Mouse (Mus musculus): ENCODE data around the gene Cept1. TPM values are rescaled to one million over a fixed set of nuclear protein-coding genes. Genes with fewer than 3 reads are reported as not detected.

Gene Cept1
- polyA plus RNA-seq, 1 experiment from 2014 or later, result 65.9 TPM

DNA sequence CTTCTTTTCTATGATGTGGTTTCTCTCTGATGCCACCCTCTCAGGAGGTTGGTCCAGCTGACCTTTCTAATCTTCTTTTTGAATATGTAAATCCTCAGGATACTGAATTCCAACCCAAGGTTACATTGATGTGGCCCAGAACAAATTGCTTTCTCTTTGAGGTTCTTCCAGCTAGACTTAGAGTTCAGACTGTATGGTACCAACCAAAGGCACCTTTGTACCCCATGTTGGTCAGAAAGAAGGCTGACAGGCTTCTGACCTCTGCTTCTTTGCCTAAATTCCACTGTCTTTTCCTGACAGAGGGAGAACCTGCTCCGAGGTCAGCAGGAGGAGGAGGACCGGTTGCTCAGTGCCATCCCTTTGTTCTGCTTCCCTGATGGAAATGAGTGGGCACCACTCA lies 60.1 kb downstream of the Cept1 start:
- no peak overlapping the region for H3K27ac ChIP-seq (ENCODE audit: low read length)

GRCm38 (mm10) chr3:106485810-106486209 lies 61.8 kb downstream of the Cept1 start:
- 62% methylated on average over 5 of the region's 5 CpGs for WGBS
- H3K4me2 ChIP-seq (ENCODE audit: low read depth, low read length), result no peak overlapping the region

More for the DNA sequence above, 60.1 kb downstream of the Cept1 start:
- Histone ChIP-seq H3K36me3 (ENCODE audit: control insufficient read depth, insufficient read depth, low read length) (no peaks in the 10 kb centered on the region), H3K4me2 (ENCODE audit: low read depth, low read length) (no peak overlapping the region), H3K9me3 (replicated peaks; ENCODE audit: control insufficient read depth, low read length) (no peaks in the 10 kb centered on the region), H3K27me3 (ENCODE audit: control insufficient read depth, insufficient read depth, low read length) (no peaks in the 10 kb centered on the region), H3K4me3 (replicated peaks; ENCODE audit: low read length) (no peak overlapping the region), H3K9ac (ENCODE audit: low read length) (no peak overlapping the region), H3K4me1 (ENCODE audit: control insufficient read depth, insufficient read depth, low read length) (peaks cover 3% of the 10 kb centered on the region)
- ATAC-seq (ENCODE audit: insufficient read depth, low FRiP score), result no peak
- WGBS, result 72% methylated on average over 2 of the region's 2 CpGs

DNA sequence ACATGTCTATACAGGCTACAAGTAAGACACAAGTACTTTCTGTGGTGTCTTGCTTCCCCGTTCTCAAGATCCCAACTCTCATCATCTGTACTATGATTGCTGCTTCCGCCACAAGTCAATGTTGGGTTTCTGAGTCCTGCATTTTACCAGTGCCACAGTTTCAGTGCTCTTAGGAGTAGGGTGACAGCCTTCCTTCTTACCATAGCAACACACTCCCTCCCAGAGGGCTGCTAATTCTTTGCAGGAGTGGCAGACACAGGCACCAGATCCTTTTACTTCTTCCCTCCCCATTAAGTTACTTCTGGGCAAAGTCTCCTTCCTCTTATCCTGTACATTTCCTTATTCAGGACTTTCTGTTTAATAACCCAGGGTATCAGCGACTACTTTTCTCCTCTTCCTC lies 62.7 kb downstream of the Cept1 start:
- H3K4me1 ChIP-seq (ENCODE audit: control insufficient read depth, insufficient read depth, low read length), result peaks cover 3% of the 10 kb centered on the region
- WGBS, result 76% methylated on average over 3 of the region's 3 CpGs
- peak overlapping the region; percentile 56; the same call in 1 of the 2 replicates for H3K27ac ChIP-seq (ENCODE audit: low read length)
- no peak overlapping the region for H3K4me3 ChIP-seq (replicated peaks; ENCODE audit: low read length)
- H3K27me3 ChIP-seq (ENCODE audit: control insufficient read depth, insufficient read depth, low read length), result no peaks in the 10 kb centered on the region
- no peak for ATAC-seq (ENCODE audit: insufficient read depth, low FRiP score)
- no peaks in the 10 kb centered on the region for H3K9me3 ChIP-seq (replicated peaks; ENCODE audit: control insufficient read depth, low read length)
- no peak overlapping the region for H3K9ac ChIP-seq (ENCODE audit: low read length)
- H3K4me2 ChIP-seq (ENCODE audit: low read depth, low read length), result no peak overlapping the region
- no peaks in the 10 kb centered on the region for H3K36me3 ChIP-seq (ENCODE audit: control insufficient read depth, insufficient read depth, low read length)

More at GRCm38 (mm10) chr3:106485810-106486209, 61.8 kb downstream of the Cept1 start:
- no peak for ATAC-seq (ENCODE audit: insufficient read depth, low FRiP score)
- no peak overlapping the region for H3K27ac ChIP-seq (ENCODE audit: low read length)
- no peaks in the 10 kb centered on the region for H3K27me3 ChIP-seq (ENCODE audit: control insufficient read depth, insufficient read depth, low read length)
- H3K4me3 ChIP-seq (replicated peaks; ENCODE audit: low read length), result no peak overlapping the region
- H3K4me1 ChIP-seq (ENCODE audit: control insufficient read depth, insufficient read depth, low read length), result peaks cover 3% of the 10 kb centered on the region
- H3K36me3 ChIP-seq (ENCODE audit: control insufficient read depth, insufficient read depth, low read length), result no peaks in the 10 kb centered on the region
- no peaks in the 10 kb centered on the region for H3K9me3 ChIP-seq (replicated peaks; ENCODE audit: control insufficient read depth, low read length)
- H3K9ac ChIP-seq (ENCODE audit: low read length), result no peak overlapping the region; the same call in 1 of the 2 replicates

- WGBS, result 51% methylated on average over 4 of the region's 4 CpGs
- Histone ChIP-seq H3K9me3 (replicated peaks; ENCODE audit: control insufficient read depth, low read length) (no peaks in the 10 kb centered on the region), H3K4me1 (ENCODE audit: control insufficient read depth, insufficient read depth, low read length) (peaks cover 3% of the 10 kb centered on the region), H3K9ac (ENCODE audit: low read length) (no peak overlapping the region), H3K27me3 (ENCODE audit: control insufficient read depth, insufficient read depth, low read length) (no peaks in the 10 kb centered on the region), H3K4me3 (replicated peaks; ENCODE audit: low read length) (peak overlapping the region; percentile 68; the same call in 1 of the 2 replicates), H3K36me3 (ENCODE audit: control insufficient read depth, insufficient read depth, low read length) (no peaks in the 10 kb centered on the region), H3K4me2 (ENCODE audit: low read depth, low read length) (peak overlapping the region; percentile 90), H3K27ac (ENCODE audit: low read length) (peak overlapping the region; percentile 88)
- ATAC-seq (ENCODE audit: insufficient read depth, low FRiP score), result peak; percentile 27; the same call in 1 of the 2 replicates
Measured at GRCm38 (mm10) chr3:106483796-106484405, 63.7 kb downstream of the Cept1 start.

GRCm38 (mm10) chr3:106483297-106483696 lies 64.3 kb downstream of the Cept1 start:
- peak overlapping the region; percentile 88 for H3K27ac ChIP-seq (ENCODE audit: low read length)
- H3K4me3 ChIP-seq (replicated peaks; ENCODE audit: low read length), result peak overlapping the region; percentile 68
- no peaks in the 10 kb centered on the region for H3K9me3 ChIP-seq (replicated peaks; ENCODE audit: control insufficient read depth, low read length)
- ATAC-seq (ENCODE audit: insufficient read depth, low FRiP score), result peak; percentile 25; the same call in 1 of the 2 replicates
- 48% methylated on average over 7 of the region's 7 CpGs for WGBS
- H3K4me1 ChIP-seq (ENCODE audit: control insufficient read depth, insufficient read depth, low read length), result peaks cover under 1% of the 10 kb centered on the region
- no peaks in the 10 kb centered on the region for H3K27me3 ChIP-seq (ENCODE audit: control insufficient read depth, insufficient read depth, low read length)
- H3K36me3 ChIP-seq (ENCODE audit: control insufficient read depth, insufficient read depth, low read length), result no peaks in the 10 kb centered on the region
- H3K9ac ChIP-seq (ENCODE audit: low read length), result peak overlapping the region; percentile 80; the same call in 1 of the 2 replicates
- H3K4me2 ChIP-seq (ENCODE audit: low read depth, low read length), result peak overlapping the region; percentile 90

DNA sequence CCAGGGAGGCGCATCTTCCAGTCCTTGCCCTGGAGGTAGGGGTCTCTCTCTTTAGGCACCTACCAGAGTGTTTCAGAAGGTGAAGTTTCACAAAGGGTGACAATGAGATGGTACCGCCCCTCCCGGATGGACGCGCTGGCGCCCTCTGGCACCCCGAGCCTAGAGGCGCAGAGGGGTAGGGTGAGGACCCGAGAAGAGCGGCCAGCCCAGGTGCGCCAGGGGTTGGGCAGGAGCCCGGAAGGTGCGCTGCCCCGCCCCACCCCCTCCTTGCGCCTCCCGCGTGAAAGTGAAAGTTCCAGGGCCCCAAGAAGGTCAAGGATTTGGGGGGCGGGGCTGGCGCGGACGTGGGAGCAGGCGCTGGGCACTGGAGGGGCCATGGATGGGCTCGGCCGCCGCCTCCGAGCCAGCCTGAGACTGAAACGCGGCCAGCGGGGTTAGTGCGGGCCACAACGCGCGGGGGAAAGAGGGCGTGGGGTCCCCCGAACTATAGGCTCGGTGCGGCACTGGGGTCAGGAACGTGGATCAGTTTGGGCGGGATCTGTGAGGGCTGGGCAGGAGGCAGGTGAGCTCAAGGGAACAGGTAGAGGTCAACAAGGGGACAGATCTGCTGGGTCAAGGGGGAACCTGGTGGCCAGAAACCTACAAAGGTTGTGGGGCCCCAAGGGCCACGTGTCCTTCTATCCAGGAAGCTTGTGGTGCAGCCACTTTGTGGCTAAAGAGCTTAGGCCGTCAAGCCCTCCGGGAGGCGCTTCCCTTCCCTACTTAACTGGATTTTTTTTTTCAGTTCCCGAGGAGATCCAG lies 65.1 kb downstream of the Cept1 start, which contains the start of gene Dennd2d:
TSS of gene Dennd2d (plus strand) at position 125 of the 801 bp plus-strand sequence.
- peak within 1 kb of the TSS; percentile 68 for H3K4me3 ChIP-seq (replicated peaks; ENCODE audit: low read length)
- H3K4me1 ChIP-seq (ENCODE audit: control insufficient read depth, insufficient read depth, low read length), result no peaks in the 10 kb centered on the region; the same call in 1 of the 2 replicates
- no peaks in the 10 kb centered on the region for H3K9me3 ChIP-seq (replicated peaks; ENCODE audit: control insufficient read depth, low read length)
- peak within 1 kb of the TSS; percentile 80 for H3K9ac ChIP-seq (ENCODE audit: low read length)
- H3K36me3 ChIP-seq (ENCODE audit: control insufficient read depth, insufficient read depth, low read length), result no peaks in the 10 kb centered on the region
- H3K27ac ChIP-seq (ENCODE audit: low read length), result peak within 1 kb of the TSS; percentile 88
- H3K27me3 ChIP-seq (ENCODE audit: control insufficient read depth, insufficient read depth, low read length), result no peaks in the 10 kb centered on the region
- WGBS, result 2% methylated on average over 44 of the region's 44 CpGs
- peak within 1 kb of the TSS; percentile 90 for H3K4me2 ChIP-seq (ENCODE audit: low read depth, low read length)
- ATAC-seq (ENCODE audit: insufficient read depth, low FRiP score), result peak; percentile 85

GRCm38 (mm10) chr3:106476863-106477262 lies 70.7 kb downstream of the Cept1 start:
- H3K36me3 ChIP-seq (ENCODE audit: control insufficient read depth, insufficient read depth, low read length), result no peaks in the 10 kb centered on the region
- H3K4me1 ChIP-seq (ENCODE audit: control insufficient read depth, insufficient read depth, low read length), result no peaks in the 10 kb centered on the region
- H3K9ac ChIP-seq (ENCODE audit: low read length), result no peak overlapping the region
- H3K27me3 ChIP-seq (ENCODE audit: control insufficient read depth, insufficient read depth, low read length), result no peaks in the 10 kb centered on the region
- no peak for ATAC-seq (ENCODE audit: insufficient read depth, low FRiP score)
- H3K27ac ChIP-seq (ENCODE audit: low read length), result no peak overlapping the region
- no peak overlapping the region for H3K4me2 ChIP-seq (ENCODE audit: low read depth, low read length)
- no peak overlapping the region for H3K4me3 ChIP-seq (replicated peaks; ENCODE audit: low read length)
- 100% methylated on average over 1 of the region's 1 CpGs for WGBS
- no peaks in the 10 kb centered on the region for H3K9me3 ChIP-seq (replicated peaks; ENCODE audit: control insufficient read depth, low read length)

DNA sequence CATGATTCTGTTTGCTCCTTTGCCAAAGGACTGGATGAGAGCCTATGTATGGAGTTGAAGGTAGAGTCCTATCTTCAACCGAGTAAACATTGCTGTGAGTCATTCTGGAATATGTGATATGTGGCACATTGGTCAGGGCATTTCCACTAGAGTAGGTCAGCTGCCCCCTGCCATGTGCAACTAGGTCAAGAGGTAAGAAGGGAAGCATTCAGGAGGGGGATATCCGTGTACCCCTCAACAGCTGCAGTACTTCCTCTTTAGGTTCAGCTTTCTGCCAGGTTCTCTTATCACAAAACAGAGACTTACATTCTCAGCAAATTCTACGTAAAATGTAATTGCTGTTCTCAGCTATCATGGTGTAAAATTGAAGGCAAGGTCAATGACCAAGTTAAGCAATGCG lies 73.4 kb downstream of the Cept1 start:
- Histone ChIP-seq H3K4me3 (replicated peaks; ENCODE audit: low read length) (no peak overlapping the region), H3K27me3 (ENCODE audit: control insufficient read depth, insufficient read depth, low read length) (no peaks in the 10 kb centered on the region), H3K9me3 (replicated peaks; ENCODE audit: control insufficient read depth, low read length) (no peaks in the 10 kb centered on the region), H3K4me2 (ENCODE audit: low read depth, low read length) (no peak overlapping the region), H3K9ac (ENCODE audit: low read length) (no peak overlapping the region), H3K27ac (ENCODE audit: low read length) (no peak overlapping the region), H3K4me1 (ENCODE audit: control insufficient read depth, insufficient read depth, low read length) (no peaks in the 10 kb centered on the region), H3K36me3 (ENCODE audit: control insufficient read depth, insufficient read depth, low read length) (no peaks in the 10 kb centered on the region)
- ATAC-seq (ENCODE audit: insufficient read depth, low FRiP score), result no peak
- 78% methylated on average over 4 of the region's 4 CpGs for WGBS

DNA sequence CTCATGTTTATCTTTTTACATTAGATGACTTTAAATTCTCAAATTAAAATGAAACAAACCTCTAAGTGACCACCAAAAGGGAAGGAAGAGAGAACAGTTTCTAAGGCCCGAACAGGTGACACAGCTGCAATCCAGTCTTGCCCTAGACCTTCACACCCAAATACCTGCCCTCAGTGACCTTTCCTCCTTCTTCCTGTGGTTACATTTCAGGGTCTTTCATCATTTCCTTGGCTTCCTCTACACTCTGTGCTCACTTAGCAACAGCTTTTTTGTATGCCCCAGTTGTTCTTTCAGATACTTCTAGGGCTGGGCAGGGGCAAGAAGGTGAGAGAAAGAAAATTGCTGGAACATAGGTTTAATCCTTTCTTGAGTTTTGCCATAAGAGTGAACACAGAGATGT lies 82.9 kb downstream of the Cept1 start:
- no peak overlapping the region for H3K9ac ChIP-seq (ENCODE audit: low read length)
- 77% methylated on average over 1 of the region's 1 CpGs for WGBS
- no peaks in the 10 kb centered on the region for H3K9me3 ChIP-seq (replicated peaks; ENCODE audit: control insufficient read depth, low read length)
- H3K4me2 ChIP-seq (ENCODE audit: low read depth, low read length), result no peak overlapping the region
- ATAC-seq (ENCODE audit: insufficient read depth, low FRiP score), result no peak
- H3K27ac ChIP-seq (ENCODE audit: low read length), result no peak overlapping the region
- no peak overlapping the region for H3K4me3 ChIP-seq (replicated peaks; ENCODE audit: low read length)
- no peaks in the 10 kb centered on the region for H3K27me3 ChIP-seq (ENCODE audit: control insufficient read depth, insufficient read depth, low read length)
- no peaks in the 10 kb centered on the region for H3K4me1 ChIP-seq (ENCODE audit: control insufficient read depth, insufficient read depth, low read length)
- H3K36me3 ChIP-seq (ENCODE audit: control insufficient read depth, insufficient read depth, low read length), result no peaks in the 10 kb centered on the region
